Mouse (Mus musculus) ES-E14 (cell line): ENCODE results near the gene Reck.

Experiments
- HCFC1 ChIP-seq: IDR thresholded peaks from 2 replicates; pipeline ENCODE4 v1.6.1; 2012; ENCODE audit warnings: low read length, inconsistent platforms, borderline replicate concordance; ENCODE audit not compliant: insufficient read depth
- MAFK ChIP-seq: IDR thresholded peaks from 2 replicates; pipeline ENCODE4 v1.6.1; 2014; ENCODE audit warnings: mild to moderate bottlenecking, low read depth, low read length, inconsistent platforms; ENCODE audit not compliant: insufficient read depth
- ZC3H11A ChIP-seq: IDR thresholded peaks from 2 replicates; pipeline ENCODE4 v1.6.1; 2012; ENCODE audit warnings: low read depth, mild to moderate bottlenecking, inconsistent platforms, low read length, borderline replicate concordance
- ZNF384 ChIP-seq: IDR thresholded peaks from 2 replicates; pipeline ENCODE4 v1.6.1; 2012; ENCODE audit warnings: low read depth, low read length, inconsistent platforms

GRCm38 (mm10) chr4:43957292-43957845 lies 82.0 kb downstream of the Reck start, which contains the start of gene Glipr2:
- TF ChIP-seq ZC3H11A (no peak), MAFK (no peak), HCFC1 (peak; percentile 18; the same call in 1 of the 2 replicates), ZNF384 (no peak)
